10 mouse cellular contexts compared by ENCODE assay signal in the genomic region with DNA sequence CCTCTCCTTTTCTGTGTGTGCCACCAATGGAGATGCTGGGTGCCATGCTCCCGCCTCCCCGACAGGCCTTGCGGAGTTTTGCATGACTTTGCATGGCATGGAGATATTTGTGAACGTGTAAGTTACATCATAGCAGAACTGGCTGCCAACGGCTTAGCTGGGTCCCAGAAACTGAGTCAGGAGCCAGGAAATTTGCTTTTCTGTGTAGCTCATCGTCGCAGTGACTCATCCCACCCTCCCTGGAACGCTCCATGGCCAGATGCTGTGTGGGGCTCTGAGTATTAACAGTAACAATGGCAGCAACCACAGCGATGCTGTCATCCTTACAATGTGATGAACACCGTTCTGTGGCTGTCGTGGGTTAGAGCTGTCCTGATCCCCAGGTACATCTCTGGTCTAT.
DNase-seq lines count a peak whose midpoint lies in the region; ATAC-seq lines count a peak whose summit lies in the region.
"Had no signal": no experiment of that assay in that cellular context is flagged by ENCODE, and none has a peak within 500 bp of the region (broad histone marks: within the 10 kb centered on the region; RNA-seq: fewer than 3 reads in every experiment).

No protein-coding gene starts in this region.

- H3K4me2 ChIP-seq in forebrain, embryonic 14.5 days (ENCODE audit: low read length): no peak overlapping the region
- no peak overlapping the region for H3K4me2 ChIP-seq in forebrain, embryonic 12.5 days
- H3K4me2 ChIP-seq: neural tube, embryonic 15.5 days had no signal

- H3K9ac ChIP-seq in forebrain, embryonic 14.5 days (ENCODE audit: low read length): no peak overlapping the region
- no peak overlapping the region for H3K9ac ChIP-seq in forebrain, embryonic 12.5 days
- H3K9ac ChIP-seq: neural tube, embryonic 15.5 days had no signal

- no peak overlapping the region for H3K27ac ChIP-seq in forebrain, embryonic 14.5 days (ENCODE audit: low read depth, low read length)
- no peak overlapping the region for H3K27ac ChIP-seq in forebrain, embryonic 12.5 days
- H3K27ac ChIP-seq: neural tube, embryonic 15.5 days had no signal

- H3K36me3 ChIP-seq in forebrain, embryonic 14.5 days (ENCODE audit: control insufficient read depth, insufficient read depth, low read length): no peaks in the 10 kb centered on the region
- no peaks in the 10 kb centered on the region for H3K36me3 ChIP-seq in forebrain, embryonic 12.5 days (replicated peaks)
- H3K36me3 ChIP-seq: neural tube, embryonic 15.5 days had no signal

- peak; percentile 29; the same call in 1 of the 2 replicates for ATAC-seq in forebrain, embryonic 14.5 days
- no peak for ATAC-seq in forebrain, embryonic 12.5 days (ENCODE audit: low FRiP score)
- ATAC-seq: hindbrain, embryonic 16.5 days had no signal

- H3K9me3 ChIP-seq in forebrain, embryonic 14.5 days (replicated peaks; ENCODE audit: control insufficient read depth, low read length): no peaks in the 10 kb centered on the region
- no peaks in the 10 kb centered on the region for H3K9me3 ChIP-seq in forebrain, embryonic 12.5 days
- H3K9me3 ChIP-seq: neural tube, embryonic 15.5 days had no signal

- intact Hi-C loops in left cerebral cortex, postnatal 14 days (cut with DNase I): loop anchor here (1.0 kb wide), 1 partner anchor 21 kb away; no protein-coding TSS in a partner anchor

- peaks cover 21% of the 10 kb centered on the region for H3K4me1 ChIP-seq in forebrain, embryonic 14.5 days (ENCODE audit: control insufficient read depth, insufficient read depth, low read length)
- H3K4me1 ChIP-seq in forebrain, embryonic 12.5 days: peaks cover 49% of the 10 kb centered on the region

- no peak overlapping the region for H3K4me3 ChIP-seq in forebrain, embryonic 14.5 days (ENCODE audit: low read depth, low read length)
- H3K4me3 ChIP-seq in forebrain, embryonic 12.5 days (replicated peaks): no peak overlapping the region
- H3K4me3 ChIP-seq: neural tube, embryonic 15.5 days had no signal

- DNase-seq in forebrain, embryonic 14.5 days (ENCODE audit: low spot score): peak; percentile 80
- DNase-seq in adrenal gland, postnatal 10 days: peak; percentile 42
- peak; percentile 50 for DNase-seq in gastrocnemius, postnatal 25 days
- DNase-seq in left cerebral cortex, postnatal 14 days (ENCODE audit: low spot score in 2 of 2): peak; percentile 83 to 94
- DNase-seq in cerebellum, postnatal 36 days: no peak
- DNase-seq in kidney, postnatal 4 days: no peak
- DNase-seq in kidney, adult 11 months: no peak

- WGBS in forebrain, embryonic 14.5 days: 59% methylated on average over 11 of the region's 11 CpGs
- WGBS in forebrain, embryonic 12.5 days: 87% methylated on average over 11 of the region's 11 CpGs

- no peaks in the 10 kb centered on the region for H3K27me3 ChIP-seq in forebrain, embryonic 14.5 days (replicated peaks; ENCODE audit: control insufficient read depth, insufficient read depth, low read length)
- H3K27me3 ChIP-seq in forebrain, embryonic 12.5 days: no peaks in the 10 kb centered on the region
- H3K27me3 ChIP-seq: neural tube, embryonic 15.5 days had no signal

Comparison
In these comparisons a context has a peak if more than half of its experiments do, and no peak if none do; other contexts are left out.
1. DNase-seq: peak in forebrain, embryonic 14.5 days (single experiment), adrenal gland, postnatal 10 days (single experiment), gastrocnemius, postnatal 25 days (single experiment) and left cerebral cortex, postnatal 14 days (2 of 2); none in cerebellum, postnatal 36 days (0 of 2), kidney, postnatal 4 days (0 of 2) and kidney, adult 11 months (single experiment).